ENCODE assay signal across 8 mouse cellular contexts in the genomic region with DNA sequence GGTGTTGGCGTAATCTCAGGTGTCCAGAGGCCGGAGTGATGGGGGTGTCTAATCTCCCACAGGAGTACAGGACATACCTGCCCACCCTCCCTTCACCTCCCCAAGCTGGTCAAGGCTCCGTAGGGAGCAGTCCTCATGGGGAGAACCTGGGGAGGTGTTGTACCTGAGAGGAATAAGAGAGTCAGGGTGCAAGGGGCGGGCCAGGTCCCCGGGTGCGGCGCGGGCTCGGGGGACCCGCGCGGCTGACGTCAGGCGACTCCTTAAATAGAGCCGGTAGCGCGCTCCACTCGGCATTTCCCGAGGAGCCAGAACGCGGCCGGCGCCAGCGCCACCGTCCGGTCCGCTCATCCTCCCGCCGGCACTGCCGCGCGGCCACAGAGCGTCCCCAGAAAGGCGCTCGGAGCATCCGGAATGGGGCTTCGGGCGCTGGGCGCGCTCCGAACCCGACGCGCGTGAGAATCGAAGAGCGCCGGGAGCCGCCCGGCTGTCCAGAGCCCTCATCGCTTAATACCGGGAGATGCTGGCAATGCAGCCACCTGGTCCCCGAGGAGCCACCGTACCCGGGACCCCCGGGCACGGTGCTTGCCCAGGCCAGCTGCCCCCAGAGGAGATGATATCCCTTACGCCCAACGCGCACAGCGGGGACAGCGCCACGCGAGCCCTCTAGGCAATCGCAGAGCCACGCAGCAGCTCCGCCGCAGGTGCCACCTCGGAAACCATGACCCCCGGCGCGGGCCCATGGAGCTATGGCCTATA. TPM values are rescaled to one million over a fixed set of nuclear protein-coding genes. Genes with fewer than 3 reads are reported as not detected.
DNase-seq lines count a peak whose midpoint lies in the region; ATAC-seq and TF ChIP-seq lines count a peak whose summit lies in the region.
"Had no signal": no experiment of that assay in that cellular context is flagged by ENCODE, and none has a peak within 500 bp of the region (broad histone marks: within the 10 kb centered on the region; RNA-seq: fewer than 3 reads in every experiment).

No protein-coding gene starts in this region.

- TF ChIP-seq EP300 in stomach, postnatal 0 days (optimal IDR thresholded peaks at IDR 0.05) = no peak

- no peaks in the 10 kb centered on the region for H3K9me3 ChIP-seq in lung, embryonic 16.5 days (ENCODE audit: control insufficient read depth, low read length)
- H3K9me3 ChIP-seq in embryonic facial prominence, embryonic 12.5 days = no peaks in the 10 kb centered on the region
- H3K9me3 ChIP-seq in hindbrain, postnatal 0 days (ENCODE audit: low read length) = no peaks in the 10 kb centered on the region
- no peaks in the 10 kb centered on the region for H3K9me3 ChIP-seq in midbrain, embryonic 10.5 days (replicated peaks)
- no peaks in the 10 kb centered on the region for H3K9me3 ChIP-seq in stomach, postnatal 0 days (ENCODE audit: control insufficient read depth, low read length)
- H3K9me3 ChIP-seq: megakaryocyte, embryonic 14.5 days had no signal

- H3K27ac ChIP-seq in lung, embryonic 16.5 days (ENCODE audit: low read length) = no peak overlapping the region
- H3K27ac ChIP-seq in embryonic facial prominence, embryonic 12.5 days = no peak overlapping the region
- H3K27ac ChIP-seq in hindbrain, postnatal 0 days = no peak overlapping the region
- H3K27ac ChIP-seq in midbrain, embryonic 10.5 days (replicated peaks) = no peak overlapping the region
- H3K27ac ChIP-seq in stomach, postnatal 0 days (replicated peaks) = no peak overlapping the region

- peaks cover 34% of the 10 kb centered on the region for H3K27me3 ChIP-seq in lung, embryonic 16.5 days (ENCODE audit: control insufficient read depth, insufficient read depth, low read depth, low read length)
- peaks cover 55% of the 10 kb centered on the region for H3K27me3 ChIP-seq in embryonic facial prominence, embryonic 12.5 days
- peaks cover 33% of the 10 kb centered on the region for H3K27me3 ChIP-seq in hindbrain, postnatal 0 days (ENCODE audit: insufficient read depth, low read length)
- peaks cover 58% of the 10 kb centered on the region for H3K27me3 ChIP-seq in midbrain, embryonic 10.5 days (ENCODE audit: low read depth, poor library complexity, severe bottlenecking)
- peaks cover 22% of the 10 kb centered on the region for H3K27me3 ChIP-seq in stomach, postnatal 0 days (ENCODE audit: control insufficient read depth, insufficient read depth, low read length)

- 2% methylated on average over 61 of the region's 72 CpGs for WGBS in lung, embryonic 16.5 days
- 2% methylated on average over 72 of the region's 72 CpGs for WGBS in embryonic facial prominence, embryonic 12.5 days
- 2% methylated on average over 66 of the region's 72 CpGs for WGBS in hindbrain, postnatal 0 days
- 1% methylated on average over 66 of the region's 72 CpGs for WGBS in midbrain, embryonic 10.5 days
- WGBS in stomach, postnatal 0 days = 3% methylated on average over 64 of the region's 72 CpGs

- TF ChIP-seq CTCF in hindbrain, postnatal 0 days (IDR thresholded peaks at IDR 0.05; ENCODE audit: low read depth) = no peak
- TF ChIP-seq CTCF in stomach, postnatal 0 days (IDR thresholded peaks at IDR 0.05; ENCODE audit: low read depth) = no peak

- no peak overlapping the region for H3K9ac ChIP-seq in lung, embryonic 16.5 days (ENCODE audit: low read length)
- no peak overlapping the region for H3K9ac ChIP-seq in embryonic facial prominence, embryonic 12.5 days
- peak overlapping the region; percentile 40 for H3K9ac ChIP-seq in hindbrain, postnatal 0 days (replicated peaks; ENCODE audit: low read length)
- H3K9ac ChIP-seq in stomach, postnatal 0 days (ENCODE audit: low read length) = no peak overlapping the region

- no peaks in the 10 kb centered on the region for H3K4me1 ChIP-seq in lung, embryonic 16.5 days (replicated peaks; ENCODE audit: control insufficient read depth, insufficient read depth, low read length)
- H3K4me1 ChIP-seq in embryonic facial prominence, embryonic 12.5 days = peaks cover 8% of the 10 kb centered on the region; the same call in 1 of the 2 replicates
- H3K4me1 ChIP-seq in hindbrain, postnatal 0 days (ENCODE audit: insufficient read depth, low read length) = no peaks in the 10 kb centered on the region
- peaks cover 18% of the 10 kb centered on the region for H3K4me1 ChIP-seq in midbrain, embryonic 10.5 days
- H3K4me1 ChIP-seq in stomach, postnatal 0 days (replicated peaks; ENCODE audit: control insufficient read depth, insufficient read depth) = no peaks in the 10 kb centered on the region

- no peak overlapping the region for H3K4me3 ChIP-seq in lung, embryonic 16.5 days (ENCODE audit: low read length)
- H3K4me3 ChIP-seq in embryonic facial prominence, embryonic 12.5 days = peak overlapping the region; percentile 30
- H3K4me3 ChIP-seq in hindbrain, postnatal 0 days (ENCODE audit: low read length) = peak overlapping the region; percentile 51
- H3K4me3 ChIP-seq in midbrain, embryonic 10.5 days = peak overlapping the region; percentile 55
- H3K4me3 ChIP-seq in stomach, postnatal 0 days (ENCODE audit: low read depth, low read length) = no peak overlapping the region; the same call in 1 of the 2 replicates

- H3K36me3 ChIP-seq in lung, embryonic 16.5 days (ENCODE audit: control insufficient read depth, insufficient read depth, low read length) = no peaks in the 10 kb centered on the region
- H3K36me3 ChIP-seq in embryonic facial prominence, embryonic 12.5 days = no peaks in the 10 kb centered on the region
- H3K36me3 ChIP-seq in hindbrain, postnatal 0 days (ENCODE audit: insufficient read depth, low read length) = no peaks in the 10 kb centered on the region
- no peaks in the 10 kb centered on the region for H3K36me3 ChIP-seq in midbrain, embryonic 10.5 days
- H3K36me3 ChIP-seq in stomach, postnatal 0 days (ENCODE audit: control insufficient read depth, insufficient read depth, low read length) = no peaks in the 10 kb centered on the region

- ATAC-seq in lung, embryonic 16.5 days (ENCODE audit: low read depth) = peak; percentile 20; the same call in 1 of the 2 replicates
- ATAC-seq in embryonic facial prominence, embryonic 12.5 days (ENCODE audit: insufficient number of reproducible peaks, insufficient read depth, low FRiP score, low TSS enrichment) = peak; percentile 52; the same call in 1 of the 2 replicates
- peak; percentile 72 for ATAC-seq in hindbrain, postnatal 0 days
- ATAC-seq in stomach, postnatal 0 days (ENCODE audit: low FRiP score, low TSS enrichment) = 0 out of 2 replicates have a peak, but pooled peaks have one; percentile 21

- no peak for DNase-seq in lung, postnatal 36 days
- peak; percentile 74 for DNase-seq in hindbrain, postnatal 0 days (ENCODE audit: low spot score)
- peak; percentile 40 for DNase-seq in midbrain, embryonic 10.5 days (ENCODE audit: low spot score)
- peak; percentile 15 for DNase-seq in stomach, postnatal 0 days (ENCODE audit: low spot score)
- no peak for DNase-seq in spleen, postnatal 14 days (ENCODE audit: low spot score in 2 of 2)

- H3K4me2 ChIP-seq in lung, embryonic 16.5 days (ENCODE audit: low read depth, low read length) = no peak overlapping the region
- peak overlapping the region; percentile 49 for H3K4me2 ChIP-seq in embryonic facial prominence, embryonic 12.5 days (replicated peaks)
- H3K4me2 ChIP-seq in hindbrain, postnatal 0 days (ENCODE audit: low read depth, low read length) = peak overlapping the region; percentile 77
- H3K4me2 ChIP-seq in stomach, postnatal 0 days (replicated peaks; ENCODE audit: low read depth) = 0 out of 2 replicates have a peak overlapping the region, but pooled peaks have one; percentile 11

RNA-seq across cellular contexts. Expression of gene Hs3st2, which starts 0.5 kb away (rescaled TPM):
- polyA plus RNA-seq in lung, embryonic 16.5 days (2015; fragmentation: Nextera tagmentation; extraction: Ambion mirVana) = 0.09 and 0.10 TPM in 2 replicates
- 2.1 and 3.8 TPM in 2 replicates for polyA plus RNA-seq in embryonic facial prominence, embryonic 12.5 days (2016; fragmentation: Nextera tagmentation; extraction: Ambion mirVana)
- total RNA-seq in hindbrain, postnatal 0 days (2014; rRNA removed) = 27.7 and 32.6 TPM in 2 replicates
- 17.4 and 18.9 TPM in 2 replicates for polyA plus RNA-seq in hindbrain, postnatal 0 days (2015; fragmentation: Nextera tagmentation; extraction: Ambion mirVana)
- 0.25 and 0.50 TPM in 2 replicates for polyA plus RNA-seq in midbrain, embryonic 10.5 days (2016; fragmentation: Nextera tagmentation; extraction: Ambion mirVana)
- 0.91 and 0.92 TPM in 2 replicates for polyA plus RNA-seq in stomach, postnatal 0 days (2015; fragmentation: Nextera tagmentation; extraction: Ambion mirVana)

Comparison
In these comparisons a context has a peak if more than half of its experiments do, and no peak if none do; other contexts are left out.
1. ATAC-seq: peak in every context shown above with its lines; median percentile 72 in hindbrain, postnatal 0 days; 52 in embryonic facial prominence, embryonic 12.5 days; 21 in stomach, postnatal 0 days; 20 in lung, embryonic 16.5 days.
2. H3K4me3 ChIP-seq: peak in embryonic facial prominence, embryonic 12.5 days (single experiment), hindbrain, postnatal 0 days (single experiment) and midbrain, embryonic 10.5 days (single experiment); none in lung, embryonic 16.5 days (single experiment) and stomach, postnatal 0 days (single experiment).
3. DNase-seq: peak in hindbrain, postnatal 0 days (single experiment), midbrain, embryonic 10.5 days (single experiment) and stomach, postnatal 0 days (single experiment); none in lung, postnatal 36 days (single experiment) and spleen, postnatal 14 days (0 of 2).